Mouse (Mus musculus): ENCODE results near the gene Atp8a2.

- TF ChIP-seq CTCF (IDR thresholded peaks at IDR 0.05; ENCODE audit: low read depth, low read length) = no peak
- TF ChIP-seq GATA1 (IDR thresholded peaks at IDR 0.05; ENCODE audit: borderline replicate concordance, low read length) = no peak
- no peak for TF ChIP-seq TAL1 (conservative IDR thresholded peaks at IDR 0.05; ENCODE audit: low read depth, low read length)
- no peak for TF ChIP-seq POLR2AphosphoS5 (IDR thresholded peaks at IDR 0.05; ENCODE audit: insufficient replicate concordance, low read depth, low read length)
- TF ChIP-seq GATA2 (IDR thresholded peaks at IDR 0.05; ENCODE audit: borderline replicate concordance, low read depth, low read length) = no peak
Measured at GRCm38 (mm10) chr14:60204993-60205392, 8.0 kb upstream of the Atp8a2 start.
